Mouse (Mus musculus) heart, embryonic 11.5 days (tissue): ENCODE measurements around the gene Stx3. TPM values are rescaled to one million over a fixed set of nuclear protein-coding genes. Genes with fewer than 3 reads are reported as not detected.

Experiments
- ATAC-seq: fragments of 200-750 bp; cut with Nextera tagmentation; replicated peaks from 2 replicates; pipeline ENCODE4 v1.8.0; 2017; ENCODE audit warnings: moderate library complexity; ENCODE audit not compliant: insufficient number of reproducible peaks, low FRiP score, low TSS enrichment
- H3K27ac ChIP-seq: fragments of 300-500 bp; sonication (generic); 2 replicates; pipeline ENCODE4 v1.5.1; 2014; ENCODE audit warnings: mild to moderate bottlenecking, low read depth, low read length
- H3K27me3 ChIP-seq: fragments of 300-500 bp; sonication (generic); 2 replicates; pipeline ENCODE4 v1.6.1; 2014; ENCODE audit warnings: mild to moderate bottlenecking, low read length, mixed read lengths; ENCODE audit not compliant: control insufficient read depth, insufficient read depth
- H3K36me3 ChIP-seq: fragments of 300-500 bp; sonication (generic); 2 replicates; pipeline ENCODE4 v1.6.1; 2014; ENCODE audit warnings: mild to moderate bottlenecking, low read length, moderate library complexity, mixed read lengths; ENCODE audit not compliant: control insufficient read depth, insufficient read depth
- H3K4me1 ChIP-seq: fragments of 300-500 bp; sonication (generic); 2 replicates; pipeline ENCODE4 v1.6.1; 2014; ENCODE audit warnings: low read length; ENCODE audit not compliant: control insufficient read depth, insufficient read depth
- H3K4me2 ChIP-seq: fragments of 300-500 bp; sonication (generic); 2 replicates; pipeline ENCODE4 v1.6.1; 2014; ENCODE audit warnings: mild to moderate bottlenecking, moderate library complexity
- H3K4me3 ChIP-seq: fragments of 300-500 bp; sonication (generic); 2 replicates; pipeline ENCODE4 v1.5.1; 2014; ENCODE audit warnings: low read depth, low read length
- H3K9ac ChIP-seq: fragments of 300-500 bp; sonication (generic); 2 replicates; pipeline ENCODE4 v1.6.1; 2014; ENCODE audit warnings: mild to moderate bottlenecking, low read depth, low read length, moderate library complexity
- H3K9me3 ChIP-seq: fragments of 300-500 bp; sonication (generic); replicated peaks from 2 replicates; pipeline ENCODE4 v1.6.1; 2016; ENCODE audit warnings: low read length; ENCODE audit not compliant: control insufficient read depth
- WGBS: fragments of 180-500 bp; shearing (Covaris S2); extraction: QIAGEN DNeasy Blood & Tissue Kit; methylation state at CpG from one replicate; pipeline ENCODE4 v1.1.7; 2014; ENCODE audit not compliant: insufficient replicate concordance; 5-methylcytosine and 5-hydroxymethylcytosine counted together
- polyA plus RNA-seq: library from polyadenylated mRNA; unstranded; fragments of >200 nt; fragmentation: Nextera tagmentation; extraction: Ambion mirVana; gene quantifications from 2 replicates; pipeline ENCODE4 v1.2.1, GENCODE M21; 2014

Gene Stx3
- polyA plus RNA-seq, 1 experiment from 2014 or later = 8.3 TPM

GRCm38 (mm10) chr19:11823346-11824065 is 4.3 kb upstream of the Stx3 start:
- H3K4me3 ChIP-seq = no peak overlapping the region
- H3K4me1 ChIP-seq = peaks cover 2% of the 10 kb centered on the region; the same call in 1 of the 2 replicates
- H3K4me2 ChIP-seq = no peak overlapping the region
- WGBS = 29% methylated on average over 4 of the region's 4 CpGs
- no peak for ATAC-seq
- H3K36me3 ChIP-seq = no peaks in the 10 kb centered on the region
- H3K9me3 ChIP-seq = no peaks in the 10 kb centered on the region
- no peak overlapping the region for H3K27ac ChIP-seq
- peaks cover 2% of the 10 kb centered on the region; the same call in 1 of the 2 replicates for H3K27me3 ChIP-seq
- H3K9ac ChIP-seq = no peak overlapping the region

DNA sequence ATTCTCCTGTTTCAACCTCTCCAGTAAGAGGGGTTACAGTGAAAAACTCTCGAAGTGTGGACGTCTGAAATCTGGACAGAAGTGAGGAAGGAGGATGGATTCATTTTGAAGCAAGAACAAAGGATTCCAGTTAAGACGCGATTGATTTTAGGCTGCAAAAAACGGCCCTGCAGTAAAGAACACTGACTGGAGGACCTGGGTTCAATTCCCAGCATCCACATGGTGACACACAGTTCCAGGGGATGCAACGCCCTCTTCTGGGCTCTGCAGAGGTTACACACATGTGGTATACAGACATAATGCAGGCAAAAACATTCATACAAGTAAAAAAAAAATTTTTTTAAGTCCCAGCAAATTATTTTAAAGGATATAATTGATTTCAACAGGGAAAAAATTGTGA is 1.0 kb upstream of the Stx3 start:
- Histone ChIP-seq H3K27me3 (peaks cover 3% of the 10 kb centered on the region; the same call in 1 of the 2 replicates), H3K27ac (no peak overlapping the region), H3K4me3 (peak overlapping the region; percentile 69), H3K4me2 (peak overlapping the region; percentile 97), H3K4me1 (peaks cover 2% of the 10 kb centered on the region; the same call in 1 of the 2 replicates), H3K36me3 (no peaks in the 10 kb centered on the region), H3K9ac (no peak overlapping the region), H3K9me3 (no peaks in the 10 kb centered on the region)
- WGBS = 29% methylated on average over 6 of the region's 6 CpGs
- no peak for ATAC-seq

GRCm38 (mm10) chr19:11819800-11820199 is 597 bp upstream of the Stx3 start:
- Histone ChIP-seq H3K9ac (no peak overlapping the region), H3K4me1 (peaks cover 2% of the 10 kb centered on the region; the same call in 1 of the 2 replicates), H3K9me3 (no peaks in the 10 kb centered on the region), H3K4me3 (peak overlapping the region; percentile 69), H3K36me3 (no peaks in the 10 kb centered on the region), H3K27ac (no peak overlapping the region), H3K27me3 (peaks cover 3% of the 10 kb centered on the region; the same call in 1 of the 2 replicates), H3K4me2 (peak overlapping the region; percentile 97)
- under 1% methylated on average over 15 of the region's 15 CpGs for WGBS
- ATAC-seq = no peak

- peak; percentile 69 for ATAC-seq
- Histone ChIP-seq H3K4me3 (peak overlapping the region; percentile 69), H3K27me3 (peaks cover 3% of the 10 kb centered on the region; the same call in 1 of the 2 replicates), H3K36me3 (no peaks in the 10 kb centered on the region), H3K9me3 (no peaks in the 10 kb centered on the region), H3K4me2 (peak overlapping the region; percentile 97), H3K27ac (no peak overlapping the region), H3K4me1 (peaks cover 2% of the 10 kb centered on the region; the same call in 1 of the 2 replicates), H3K9ac (peak overlapping the region; percentile 75)
- under 1% methylated on average over 69 of the region's 83 CpGs for WGBS
These were observed 732 bp downstream of the Stx3 start for GRCm38 (mm10) chr19:11818199-11819142.

- no peaks in the 10 kb centered on the region for H3K9me3 ChIP-seq
- no peaks in the 10 kb centered on the region for H3K36me3 ChIP-seq
- H3K27me3 ChIP-seq = peaks cover 3% of the 10 kb centered on the region; the same call in 1 of the 2 replicates
- H3K4me1 ChIP-seq = no peaks in the 10 kb centered on the region; the same call in 1 of the 2 replicates
- no peak overlapping the region for H3K9ac ChIP-seq
- H3K4me3 ChIP-seq = peak overlapping the region; percentile 69; the same call in 1 of the 2 replicates
- 18% methylated on average over 5 of the region's 5 CpGs for WGBS
- no peak overlapping the region for H3K27ac ChIP-seq
- H3K4me2 ChIP-seq = peak overlapping the region; percentile 97
- ATAC-seq = no peak
These were observed 1.6 kb downstream of the Stx3 start for GRCm38 (mm10) chr19:11817586-11817985.

DNA sequence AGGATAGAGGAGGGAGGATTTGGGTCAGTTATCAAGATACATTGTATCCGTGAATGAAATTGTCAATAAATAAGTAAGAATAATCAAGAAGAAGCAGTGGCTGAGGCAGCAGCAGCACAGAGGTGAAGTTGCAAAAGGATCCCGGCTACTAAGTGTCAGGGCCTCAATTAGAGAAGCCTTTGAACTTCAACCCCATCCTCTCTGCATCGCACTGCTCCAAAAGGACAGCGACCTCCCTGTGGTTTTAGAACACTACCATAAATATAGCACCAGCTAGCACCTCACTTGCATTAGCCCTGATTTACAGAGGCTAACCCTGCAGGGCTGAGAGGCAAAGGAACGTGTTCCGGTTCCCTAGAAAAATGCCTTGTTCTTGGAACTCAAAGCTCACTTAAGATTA is 2.5 kb downstream of the Stx3 start:
- Histone ChIP-seq H3K9me3 (no peaks in the 10 kb centered on the region), H3K27ac (no peak overlapping the region), H3K9ac (no peak overlapping the region), H3K36me3 (no peaks in the 10 kb centered on the region), H3K4me1 (no peaks in the 10 kb centered on the region; the same call in 1 of the 2 replicates), H3K27me3 (peaks cover 3% of the 10 kb centered on the region; the same call in 1 of the 2 replicates), H3K4me3 (no peak overlapping the region), H3K4me2 (no peak overlapping the region)
- no peak for ATAC-seq
- 34% methylated on average over 6 of the region's 6 CpGs for WGBS

DNA sequence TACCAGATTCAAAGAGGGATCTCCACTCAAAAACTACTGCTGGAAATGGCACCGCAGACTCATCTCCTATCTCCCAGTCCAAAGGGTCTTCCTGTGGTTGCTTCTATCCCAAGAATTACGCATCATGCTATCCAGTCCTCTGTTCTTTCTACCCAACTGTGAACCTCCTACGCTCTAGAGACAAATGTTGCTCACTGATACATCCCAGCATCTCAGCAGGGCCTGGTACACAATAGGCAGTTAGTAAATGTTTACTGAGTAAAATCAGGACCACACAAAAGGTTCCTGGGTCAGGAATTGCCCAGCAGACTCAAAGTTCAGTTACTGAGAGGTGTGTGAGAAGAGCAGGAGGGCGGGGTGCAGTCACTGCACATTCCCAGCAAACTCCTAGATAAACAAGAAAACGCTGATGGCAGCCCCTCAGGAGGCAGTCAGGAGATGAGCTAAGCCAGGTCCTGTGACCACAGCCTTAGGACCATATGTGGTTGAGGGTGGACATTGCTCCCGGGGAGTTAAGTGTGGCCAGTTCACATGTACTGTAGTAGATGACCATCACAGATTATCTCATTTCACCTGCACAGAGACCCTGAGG is 4.4 kb downstream of the Stx3 start:
- Histone ChIP-seq H3K27me3 (peaks cover 3% of the 10 kb centered on the region; the same call in 1 of the 2 replicates), H3K36me3 (no peaks in the 10 kb centered on the region), H3K4me3 (no peak overlapping the region), H3K9me3 (no peaks in the 10 kb centered on the region), H3K4me2 (no peak overlapping the region), H3K9ac (no peak overlapping the region), H3K4me1 (no peaks in the 10 kb centered on the region; the same call in 1 of the 2 replicates), H3K27ac (no peak overlapping the region)
- 62% methylated on average over 6 of the region's 6 CpGs for WGBS
- no peak for ATAC-seq

DNA sequence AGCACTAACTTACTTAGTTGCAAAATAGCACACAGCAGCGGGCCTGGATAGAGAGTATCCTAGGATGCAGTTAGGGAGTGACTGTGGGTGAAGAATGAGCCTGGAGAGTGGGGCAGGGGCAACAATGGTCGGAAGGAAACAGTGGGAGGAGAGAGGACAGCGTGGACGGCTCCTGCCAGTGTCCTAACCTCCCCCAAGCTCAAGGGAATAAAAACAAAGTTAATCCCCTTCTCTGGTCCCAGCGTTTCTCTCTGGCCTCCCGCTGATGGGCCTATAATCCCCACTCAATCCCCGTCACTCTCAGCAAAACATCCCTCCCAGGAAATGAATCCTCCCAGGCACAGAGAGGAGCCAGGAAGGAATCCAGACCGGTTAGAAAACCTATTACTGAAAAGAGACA is 5.6 kb downstream of the Stx3 start:
- Histone ChIP-seq H3K4me1 (no peaks in the 10 kb centered on the region; the same call in 1 of the 2 replicates), H3K4me3 (no peak overlapping the region), H3K9me3 (no peaks in the 10 kb centered on the region), H3K9ac (0 out of 2 replicates have a peak overlapping the region, but pooled peaks have one; percentile 16), H3K27me3 (peaks cover 3% of the 10 kb centered on the region; the same call in 1 of the 2 replicates), H3K27ac (peak overlapping the region; percentile 29; the same call in 1 of the 2 replicates), H3K4me2 (peak overlapping the region; percentile 23; the same call in 1 of the 2 replicates), H3K36me3 (no peaks in the 10 kb centered on the region)
- ATAC-seq = no peak
- 15% methylated on average over 8 of the region's 8 CpGs for WGBS
